Mouse (Mus musculus): ENCODE measurements around the gene Cep162.

Gene Cep162

DNA sequence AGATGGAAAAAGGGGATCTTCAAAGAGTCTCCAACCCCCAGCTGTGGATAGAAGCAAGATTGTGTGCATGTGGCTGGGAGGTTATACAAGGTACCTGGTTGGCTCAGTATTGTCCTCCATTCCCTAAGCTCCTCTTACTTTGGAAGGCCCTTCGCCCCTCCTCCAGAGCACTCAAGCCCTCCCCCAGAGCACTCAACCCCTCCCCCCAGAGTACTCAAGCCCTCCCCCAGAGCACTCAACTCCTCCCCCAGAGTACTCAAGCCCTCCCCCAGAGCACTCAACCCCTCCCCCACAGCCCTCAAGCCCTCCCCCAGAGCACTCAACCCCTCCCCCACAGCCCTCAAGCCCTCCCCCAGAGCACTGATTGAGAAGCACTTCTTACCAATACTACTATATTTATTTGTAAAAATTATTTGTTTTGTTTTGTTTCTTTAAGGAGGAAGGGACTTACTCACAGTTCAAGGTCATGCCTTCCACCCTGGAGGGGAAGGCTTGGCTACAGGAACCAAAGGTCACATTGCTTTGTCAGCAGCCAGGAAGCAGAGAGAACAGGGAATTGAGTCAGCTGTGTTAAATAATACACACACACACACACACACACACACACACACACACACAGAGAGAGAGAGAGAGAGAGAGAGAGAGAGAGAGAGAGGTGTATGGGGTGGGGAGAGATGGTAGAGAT, 102.6 kb downstream of the Cep162 start:
- DNase-seq, result no peak

GRCm38 (mm10) chr9:87147927-87148326, 107.4 kb downstream of the Cep162 start:
- no peak for DNase-seq

DNA sequence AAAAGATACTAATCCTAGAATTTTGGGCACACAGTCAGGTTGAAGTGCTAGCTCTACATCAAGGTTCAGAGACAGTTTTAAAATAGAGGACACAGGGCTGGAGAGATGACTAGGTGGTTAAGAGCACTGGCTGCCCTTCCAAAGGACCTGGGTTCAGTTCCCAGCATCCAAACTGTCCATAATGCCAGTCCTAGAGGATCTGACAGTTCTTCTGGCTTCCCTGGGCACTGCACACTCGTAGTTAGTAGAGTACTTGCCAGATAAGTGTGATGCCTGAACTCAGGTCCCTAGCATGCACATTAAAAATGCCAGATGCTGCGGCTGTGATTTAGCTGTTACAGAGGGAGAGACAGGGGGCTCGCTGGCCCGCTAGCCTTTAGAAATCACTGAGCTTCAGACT, 108.9 kb downstream of the Cep162 start:
- no peak for DNase-seq

DNA sequence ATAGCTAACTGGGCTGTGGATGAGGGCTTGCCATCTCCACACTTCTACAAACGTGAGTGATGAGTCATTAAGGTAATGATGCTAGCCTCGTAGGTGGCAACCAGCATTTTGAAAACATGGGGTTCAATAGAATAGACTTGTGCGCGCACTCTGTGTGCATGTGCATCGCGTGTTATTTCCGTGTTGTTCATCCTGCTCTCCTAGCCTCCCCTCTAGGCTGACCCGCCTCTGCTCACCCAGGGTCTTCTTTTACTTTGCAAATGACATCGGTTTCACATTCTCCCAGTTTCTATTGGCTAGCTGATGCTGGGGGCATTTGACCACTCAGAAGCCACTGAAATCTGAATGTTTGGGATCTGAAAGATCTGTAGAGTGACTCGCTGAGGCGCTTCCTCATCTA, 109.7 kb downstream of the Cep162 start:
- DNase-seq, result no peak

GRCm38 (mm10) chr9:87145180-87145579, 110.2 kb downstream of the Cep162 start:
- DNase-seq, result no peak

GRCm38 (mm10) chr9:87144532-87144931, 110.8 kb downstream of the Cep162 start:
- peak; percentile 34 for DNase-seq

GRCm38 (mm10) chr9:87144106-87144505, 111.2 kb downstream of the Cep162 start, which contains the start of gene Mrap2:
Gene Mrap2, plus strand, starts transcription at chr9:87144306.
- DNase-seq, result peak; percentile 76

- DNase-seq, result no peak
These were observed 112.3 kb downstream of the Cep162 start for GRCm38 (mm10) chr9:87143076-87143475.
